Mouse (Mus musculus) gastrocnemius, adult 2 months (tissue): ENCODE data around the gene Mmab. TPM values are rescaled to one million over a fixed set of nuclear protein-coding genes. Genes with fewer than 3 reads are reported as not detected.

Experiments
- DNase-seq: peaks from one replicate; pipeline ENCODE4 v3.0.0; 2022
- H3K27ac ChIP-seq: fragments of 200-600 bp; 2 replicates; pipeline ENCODE4 v1.8.1; 2022; ENCODE audit warnings: mild to moderate bottlenecking
- H3K4me3 ChIP-seq: fragments of 200-600 bp; 2 replicates; pipeline ENCODE4 v1.8.1; 2022; ENCODE audit warnings: mild to moderate bottlenecking, moderate library complexity
- CTCF ChIP-seq: fragments of 200-600 bp; IDR thresholded peaks from 2 replicates; pipeline ENCODE4 v1.8.1; 2022; ENCODE audit warnings: antibody characterized with exemption, mild to moderate bottlenecking, moderate library complexity
- intact Hi-C: fragments of 180-260 bp; cut with DNase I; formaldehyde crosslinking; loops from one replicate; pipeline ENCODE4 v1.15.1; 2025
- total RNA-seq, 2 experiments: library from RNA; stranded (reverse); gene quantifications; 2 replicates each; pipeline ENCODE4 v1.2.3; 2021

Mmab gene
- total RNA-seq, 2 experiments from 2014 or later: 17.3 to 19.0 TPM

- no peak for TF ChIP-seq CTCF
- intact Hi-C loops: loop anchor here (5.0 kb wide), 1 partner anchor 103 kb away; the partner anchor contains the start of gene Fam222a
- no peak overlapping the region for H3K27ac ChIP-seq
- DNase-seq: no peak
- H3K4me3 ChIP-seq: no peak overlapping the region
Measured at GRCm38 (mm10) chr5:114464561-114464960, 20.7 kb upstream of the Mmab start.

- no peak overlapping the region for H3K4me3 ChIP-seq
- no peak for DNase-seq
- TF ChIP-seq CTCF: no peak
- intact Hi-C loops: loop anchor here (5.0 kb wide), 1 partner anchor 105 kb away; the partner anchor contains the start of gene Fam222a
- H3K27ac ChIP-seq: no peak overlapping the region
Measured at GRCm38 (mm10) chr5:114462067-114463040, 18.5 kb upstream of the Mmab start.

GRCm38 (mm10) chr5:114461238-114461637 lies 17.4 kb upstream of the Mmab start:
- TF ChIP-seq CTCF: peak; percentile 78
- DNase-seq: peak; percentile 86
- Histone ChIP-seq H3K27ac (no peak overlapping the region), H3K4me3 (no peak overlapping the region)
- intact Hi-C loops: loop anchor here (2.0 to 5.0 kb wide), 2 partner anchors 106 to 158 kb away; partner anchors contain the start of gene Fam222a

GRCm38 (mm10) chr5:114456995-114457605 lies 13.2 kb upstream of the Mmab start:
- Histone ChIP-seq H3K4me3 (no peak overlapping the region), H3K27ac (no peak overlapping the region)
- no peak for DNase-seq
- TF ChIP-seq CTCF: no peak
- intact Hi-C loops: no loop called here

- intact Hi-C loops: no loop called here
- no peak for DNase-seq
- no peak for TF ChIP-seq CTCF
- H3K27ac ChIP-seq: no peak overlapping the region
- H3K4me3 ChIP-seq: no peak overlapping the region
Measured at GRCm38 (mm10) chr5:114456287-114456686, 12.4 kb upstream of the Mmab start.

- TF ChIP-seq CTCF: no peak
- intact Hi-C loops: loop anchor here (5.0 kb wide), 1 partner anchor 118 kb away; the partner anchor contains the start of gene Fam222a
- Histone ChIP-seq H3K4me3 (no peak overlapping the region), H3K27ac (no peak overlapping the region)
- DNase-seq: no peak
Measured at GRCm38 (mm10) chr5:114449011-114449410, 5.2 kb upstream of the Mmab start.

- intact Hi-C loops: loop anchor here (5.0 kb wide), 1 partner anchor 62 kb away; the partner anchor contains the start of genes Kctd10 and Ube3b
- no peak for TF ChIP-seq CTCF
- H3K27ac ChIP-seq: peak overlapping the region; percentile 74
- peak overlapping the region; percentile 94 for H3K4me3 ChIP-seq
- DNase-seq: no peak
Measured at GRCm38 (mm10) chr5:114444368-114444692, 470 bp upstream of the Mmab start.

GRCm38 (mm10) chr5:114435588-114435987 lies 8.3 kb downstream of the Mmab start:
- no peak for TF ChIP-seq CTCF
- DNase-seq: no peak
- intact Hi-C loops: no loop called here
- no peak overlapping the region for H3K27ac ChIP-seq
- H3K4me3 ChIP-seq: no peak overlapping the region

- Histone ChIP-seq H3K27ac (no peak overlapping the region), H3K4me3 (no peak overlapping the region)
- no peak for TF ChIP-seq CTCF
- DNase-seq: no peak
- intact Hi-C loops: no loop called here
Measured at GRCm38 (mm10) chr5:114434359-114434758, 9.5 kb downstream of the Mmab start.

- Histone ChIP-seq H3K4me3 (no peak overlapping the region), H3K27ac (no peak overlapping the region)
- TF ChIP-seq CTCF: no peak
- intact Hi-C loops: no loop called here
- peak; percentile 41 for DNase-seq
Measured at GRCm38 (mm10) chr5:114429781-114430180, 14.1 kb downstream of the Mmab start.

- intact Hi-C loops: no loop called here
- DNase-seq: no peak
- Histone ChIP-seq H3K27ac (no peak overlapping the region), H3K4me3 (no peak overlapping the region)
- no peak for TF ChIP-seq CTCF
Measured at GRCm38 (mm10) chr5:114428621-114429020, 15.2 kb downstream of the Mmab start.

- no peak overlapping the region for H3K27ac ChIP-seq
- TF ChIP-seq CTCF: no peak
- intact Hi-C loops: no loop called here
- H3K4me3 ChIP-seq: no peak overlapping the region
- no peak for DNase-seq
Measured at GRCm38 (mm10) chr5:114426732-114427131, 17.1 kb downstream of the Mmab start.

- intact Hi-C loops: no loop called here
- no peak for DNase-seq
- TF ChIP-seq CTCF: no peak
- Histone ChIP-seq H3K4me3 (no peak overlapping the region), H3K27ac (no peak overlapping the region)
Measured at GRCm38 (mm10) chr5:114423961-114424360, 19.9 kb downstream of the Mmab start.
